ENCODE assay signal across 8 mouse cellular contexts in genomic region chr15:93336658-93336924, GRCm38 (mm10). TPM values are rescaled to one million over a fixed set of nuclear protein-coding genes. Genes with fewer than 3 reads are reported as not detected.
DNase-seq lines count a peak whose midpoint lies in the region; ATAC-seq lines count a peak whose summit lies in the region.

No protein-coding gene starts in this region.

- H3K9ac ChIP-seq in neural tube, embryonic 11.5 days (ENCODE audit: low read length) = peak overlapping the region; percentile 95
- H3K9ac ChIP-seq in limb, embryonic 13.5 days = peak overlapping the region; percentile 90
- H3K9ac ChIP-seq in stomach, embryonic 14.5 days (replicated peaks; ENCODE audit: low read depth, low read length) = peak overlapping the region; percentile 87

- peaks cover 36% of the 10 kb centered on the region for H3K4me1 ChIP-seq in erythroblast, embryonic 14.5 days (ENCODE audit: control insufficient read depth)
- H3K4me1 ChIP-seq in neural tube, embryonic 11.5 days (ENCODE audit: control insufficient read depth, insufficient read depth, low read length) = no peaks in the 10 kb centered on the region
- H3K4me1 ChIP-seq in limb, embryonic 13.5 days = peaks cover 10% of the 10 kb centered on the region
- no peaks in the 10 kb centered on the region for H3K4me1 ChIP-seq in stomach, embryonic 14.5 days (ENCODE audit: control insufficient read depth, insufficient read depth, low read length)

- H3K36me3 ChIP-seq in erythroblast, embryonic 14.5 days (ENCODE audit: control insufficient read depth) = peaks cover 19% of the 10 kb centered on the region
- H3K36me3 ChIP-seq in neural tube, embryonic 11.5 days (ENCODE audit: control insufficient read depth, insufficient read depth, low read length) = no peaks in the 10 kb centered on the region
- peaks cover 7% of the 10 kb centered on the region; the same call in 1 of the 2 replicates for H3K36me3 ChIP-seq in limb, embryonic 13.5 days
- H3K36me3 ChIP-seq in stomach, embryonic 14.5 days (ENCODE audit: control insufficient read depth, insufficient read depth, low read length) = no peaks in the 10 kb centered on the region

- no CpG with 5 or more reads among the region's 52 CpGs for WGBS in neural tube, embryonic 11.5 days
- 5% methylated on average over 4 of the region's 52 CpGs for WGBS in limb, embryonic 13.5 days
- WGBS in stomach, embryonic 14.5 days = 2% methylated on average over 25 of the region's 52 CpGs

- H3K27ac ChIP-seq in neural tube, embryonic 11.5 days (ENCODE audit: low read depth, low read length) = peak overlapping the region; percentile 97
- H3K27ac ChIP-seq in limb, embryonic 13.5 days = peak overlapping the region; percentile 88
- H3K27ac ChIP-seq in stomach, embryonic 14.5 days (ENCODE audit: low read length) = peak overlapping the region; percentile 84

- H3K4me2 ChIP-seq in neural tube, embryonic 11.5 days (ENCODE audit: low read depth) = peak overlapping the region; percentile 57
- H3K4me2 ChIP-seq in limb, embryonic 13.5 days (replicated peaks) = peak overlapping the region; percentile 87
- peak overlapping the region; percentile 81 for H3K4me2 ChIP-seq in stomach, embryonic 14.5 days (replicated peaks; ENCODE audit: low read depth, low read length)

- H3K27me3 ChIP-seq in erythroblast, embryonic 14.5 days (ENCODE audit: control insufficient read depth) = peaks cover 16% of the 10 kb centered on the region
- H3K27me3 ChIP-seq in neural tube, embryonic 11.5 days (ENCODE audit: control insufficient read depth, insufficient read depth, low read length) = no peaks in the 10 kb centered on the region
- no peaks in the 10 kb centered on the region for H3K27me3 ChIP-seq in limb, embryonic 13.5 days
- H3K27me3 ChIP-seq in stomach, embryonic 14.5 days (ENCODE audit: control insufficient read depth, insufficient read depth, low read length) = no peaks in the 10 kb centered on the region

- H3K4me3 ChIP-seq in erythroblast, embryonic 14.5 days (replicated peaks) = peak overlapping the region; percentile 87
- peak overlapping the region; percentile 95 for H3K4me3 ChIP-seq in neural tube, embryonic 11.5 days (ENCODE audit: low read depth, low read length)
- peak overlapping the region; percentile 83 for H3K4me3 ChIP-seq in limb, embryonic 13.5 days
- peak overlapping the region; percentile 55 for H3K4me3 ChIP-seq in stomach, embryonic 14.5 days (ENCODE audit: low read depth, low read length)

- ATAC-seq in erythroblast, adult 5-6 weeks (replicated peaks; ENCODE audit: low FRiP score, poor library complexity, severe bottlenecking) = no peak
- ATAC-seq in neural tube, embryonic 11.5 days (ENCODE audit: insufficient read depth, low FRiP score, low TSS enrichment) = no peak
- ATAC-seq in limb, embryonic 13.5 days (ENCODE audit: low FRiP score, low read depth) = no peak; the same call in 1 of the 2 replicates
- no peak for ATAC-seq in stomach, embryonic 14.5 days (ENCODE audit: insufficient number of reproducible peaks, insufficient read depth, low FRiP score, low read depth)

- H3K9me3 ChIP-seq in erythroblast, embryonic 14.5 days (ENCODE audit: control insufficient read depth, low read length) = peaks cover 6% of the 10 kb centered on the region
- no peaks in the 10 kb centered on the region for H3K9me3 ChIP-seq in neural tube, embryonic 11.5 days (ENCODE audit: control insufficient read depth, low read length)
- H3K9me3 ChIP-seq in limb, embryonic 13.5 days = no peaks in the 10 kb centered on the region
- H3K9me3 ChIP-seq in stomach, embryonic 14.5 days (ENCODE audit: control insufficient read depth, low read depth, low read length) = no peaks in the 10 kb centered on the region

- no peak for DNase-seq in neural tube, embryonic 11.5 days (ENCODE audit: low spot score)
- no peak for DNase-seq in neural tube, embryonic 10.5 days (ENCODE audit: extremely low spot score, low spot score)
- DNase-seq in spleen, postnatal 10 days (ENCODE audit: low spot score in 2 of 2) = no peak
- no peak for DNase-seq in left cerebral cortex, postnatal 4 days

- intact Hi-C loops in left cerebral cortex, postnatal 4 days (cut with DNase I) = no loop called here

RNA-seq across cellular contexts. Expression of gene Yaf2, which starts 0.1 kb away (rescaled TPM):
- polyA plus RNA-seq in erythroblast, embryonic 14.5 days (2012) = 3.5 and 3.7 TPM in 2 replicates
- total RNA-seq in erythroblast, adult 5-6 weeks (2015; ENCODE audit: low replicate concordance) = 22.2 and 27.3 TPM in 2 replicates
- 7.4 and 11.7 TPM in 2 replicates for total RNA-seq in erythroblast, adult 5-6 weeks (2017; ENCODE audit: low replicate concordance)
- polyA plus RNA-seq in neural tube, embryonic 11.5 days (2014; fragmentation: Nextera tagmentation; extraction: Ambion mirVana) = 138 TPM in 2 replicates
- polyA plus RNA-seq in limb, embryonic 13.5 days (2015; fragmentation: Nextera tagmentation; extraction: Ambion mirVana) = 66.4 and 66.7 TPM in 2 replicates
- polyA plus RNA-seq in stomach, embryonic 14.5 days (2014; fragmentation: Nextera tagmentation; extraction: Ambion mirVana) = 58.8 and 62.3 TPM in 2 replicates
- 10 to 100 TPM; 72.7 to 77.1 TPM for total RNA-seq in left cerebral cortex, postnatal 4 days (2021)

Comparison
In these comparisons a context has a peak if more than half of its experiments do, and no peak if none do; other contexts are left out.
1. RNA of gene Yaf2, which starts 0.1 kb away (polyA plus RNA-seq): 138 TPM in neural tube, embryonic 11.5 days, 66.4 to 66.7 TPM in limb, embryonic 13.5 days and 58.8 to 62.3 TPM in stomach, embryonic 14.5 days; 3.5 to 3.7 TPM in erythroblast, embryonic 14.5 days; every median in the first group is over 10 times any median in the second.
2. Peak in every context shown above with its lines, with median percentiles within 50 percentile points of each other: H3K4me3 ChIP-seq, H3K27ac ChIP-seq, H3K4me2 ChIP-seq and H3K9ac ChIP-seq.